Mouse (Mus musculus): ENCODE data around the gene Oas1h.

- TF ChIP-seq CTCF (IDR thresholded peaks at IDR 0.05; ENCODE audit: borderline replicate concordance, insufficient read depth, low read depth, low read length) (no peak), POLR2A (IDR thresholded peaks at IDR 0.05; ENCODE audit: borderline replicate concordance, insufficient read depth, low read length) (no peak)
Measured at GRCm38 (mm10) chr5:120861121-120861520, at the start of gene Oas1h.
